Mouse (Mus musculus): Measurements from ENCODE around the gene Tesc.

DNA sequence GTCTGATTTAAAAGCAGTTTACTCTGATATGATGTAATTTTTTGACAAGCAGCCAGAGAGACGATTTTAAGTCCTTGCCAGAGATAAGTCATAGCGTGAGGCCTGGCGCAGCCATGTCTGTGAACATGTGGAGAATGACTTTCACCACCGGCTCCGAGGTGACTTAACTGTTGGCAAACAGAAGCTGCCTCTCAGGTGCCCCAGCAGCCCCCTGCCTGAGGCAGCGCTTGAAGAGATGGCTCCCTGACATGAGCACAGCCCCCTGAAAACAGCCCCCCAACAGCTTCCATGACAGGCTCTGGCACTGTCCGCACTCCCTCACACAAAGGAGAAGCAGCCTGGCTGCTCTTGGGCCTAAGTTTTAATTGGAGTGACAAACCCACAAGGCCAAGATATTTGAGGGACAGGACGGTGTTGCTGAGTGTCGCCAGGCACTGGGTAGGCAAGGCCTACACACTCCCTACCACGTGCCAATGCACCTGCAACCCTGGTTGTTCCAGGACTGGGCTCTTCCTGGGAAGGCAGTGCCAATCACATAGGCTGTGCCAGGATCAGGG, 56.7 kb downstream of the Tesc start:
- no peak for TF ChIP-seq POLR2A (IDR thresholded peaks at IDR 0.05; ENCODE audit: control insufficient read depth, low read depth, low read length)
- TF ChIP-seq CTCF (IDR thresholded peaks at IDR 0.05; ENCODE audit: control insufficient read depth, insufficient read depth, insufficient replicate concordance, low read depth, low read length) = no peak

All from testis, adult 2 months (tissue).